Mouse (Mus musculus): ENCODE data around the gene Ppp4r3a. TPM values are rescaled to one million over a fixed set of nuclear protein-coding genes. Genes with fewer than 3 reads are reported as not detected.
A peak's percentile ranks its signal among the peaks of the same experiment; 100 is the strongest.
"Not testable (repeated sequence)": the region's sequence is repeated elsewhere in the genome, so short reads cannot be mapped to it uniquely, and the experiment has no call there.

The Ppp4r3a gene
- total RNA-seq, 2 experiments from 2014 or later, result 22.7 to 32.2 TPM

DNA sequence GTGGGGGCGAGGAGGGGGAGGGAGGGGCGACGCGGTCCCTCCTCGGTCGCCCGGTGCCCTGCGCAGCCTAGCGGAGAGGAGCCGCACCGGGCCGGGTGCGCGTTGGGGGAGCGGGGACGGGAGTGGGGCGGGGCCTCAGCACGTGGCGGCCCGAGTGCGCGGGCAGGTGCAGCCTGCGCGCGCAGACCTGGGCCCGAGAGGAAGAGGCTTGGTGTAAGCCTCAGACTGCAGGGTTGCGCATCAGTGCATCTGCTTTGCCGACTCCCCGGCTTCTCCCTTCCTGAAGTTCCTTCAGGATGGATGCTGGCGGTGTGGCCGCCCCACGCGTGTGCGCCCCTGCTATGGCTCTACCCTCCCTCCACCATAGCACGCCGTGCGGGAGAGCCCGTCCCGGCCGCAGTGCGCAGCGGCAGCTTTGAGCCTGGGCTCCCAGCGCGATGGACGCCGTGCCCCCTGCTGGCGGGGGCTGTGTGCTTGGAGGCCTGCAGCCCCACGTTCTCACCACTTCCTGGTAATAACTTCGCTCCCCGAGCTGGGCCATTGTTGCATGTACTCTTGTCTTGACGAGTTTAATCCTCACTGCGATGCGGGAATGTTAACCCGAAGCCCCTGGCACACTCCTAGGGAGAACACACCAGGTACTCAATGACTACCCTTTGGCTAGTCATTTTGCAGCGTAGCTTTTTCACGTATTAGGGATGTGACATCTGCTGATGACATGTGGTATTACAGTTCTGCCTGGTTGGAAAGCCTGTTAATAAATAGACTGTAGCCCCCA is 54.4 kb downstream of the Ppp4r3a start, which contains the start of gene Ccdc88c:
TSS of gene Ccdc88c (minus strand) at position 103 of the 778 bp plus-strand sequence.
- peak; percentile 84 for DNase-seq

DNA sequence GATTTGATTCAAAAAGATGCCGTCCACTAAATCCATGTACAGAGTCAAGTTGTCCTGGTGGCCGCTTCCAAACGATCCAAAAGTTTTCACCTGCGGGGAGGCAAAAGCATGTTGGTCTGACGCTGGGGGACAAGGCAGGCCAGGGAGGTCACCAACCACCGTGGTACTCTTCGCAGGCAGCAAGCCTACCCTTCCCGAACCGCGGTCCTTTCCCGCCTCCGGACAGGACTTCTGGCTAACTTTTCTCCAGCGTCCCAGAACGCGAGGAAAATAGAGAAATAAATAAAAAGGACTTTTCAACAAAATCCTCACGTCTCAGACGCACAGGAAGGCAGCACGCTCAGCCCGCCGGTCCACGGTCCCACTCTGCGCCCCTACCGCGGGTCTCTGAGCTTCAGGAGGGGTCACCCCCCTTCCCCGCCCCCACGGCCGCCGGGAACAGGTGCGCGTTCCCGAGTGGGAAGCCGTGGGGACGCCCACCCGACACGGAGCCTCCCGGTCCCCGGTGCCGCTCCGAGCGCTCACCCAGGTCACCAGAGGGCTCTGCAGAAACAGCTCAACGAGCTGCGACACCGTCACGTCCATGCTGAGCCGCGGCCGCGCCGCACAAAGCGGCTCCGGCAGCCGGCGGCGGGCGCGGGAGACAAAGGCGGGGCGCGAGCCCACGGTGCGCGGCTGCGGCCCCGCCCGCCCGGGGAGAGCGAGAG is 55.1 kb downstream of the Ppp4r3a start:
- DNase-seq, result peak; percentile 17

GRCm38 (mm10) chr12:101027451-101028246 is 55.9 kb downstream of the Ppp4r3a start:
- peak; percentile 14 for DNase-seq

GRCm38 (mm10) chr12:101026946-101027345 is 56.6 kb downstream of the Ppp4r3a start:
- DNase-seq, result peak; percentile 13

GRCm38 (mm10) chr12:101026518-101026917 is 57.0 kb downstream of the Ppp4r3a start:
- no peak for DNase-seq

- DNase-seq, result no peak
These were observed 57.5 kb downstream of the Ppp4r3a start for GRCm38 (mm10) chr12:101026025-101026424.

- DNase-seq, result no peak
These were observed 58.1 kb downstream of the Ppp4r3a start for GRCm38 (mm10) chr12:101025379-101025778.

- no peak for DNase-seq
These were observed 58.7 kb downstream of the Ppp4r3a start for GRCm38 (mm10) chr12:101024824-101025223.

GRCm38 (mm10) chr12:101023143-101023542 is 60.4 kb downstream of the Ppp4r3a start:
- DNase-seq, result no peak

GRCm38 (mm10) chr12:101022353-101022752 is 61.1 kb downstream of the Ppp4r3a start:
- DNase-seq, result no peak

- no peak for DNase-seq
These were observed 61.8 kb downstream of the Ppp4r3a start for GRCm38 (mm10) chr12:101021484-101022226.

DNA sequence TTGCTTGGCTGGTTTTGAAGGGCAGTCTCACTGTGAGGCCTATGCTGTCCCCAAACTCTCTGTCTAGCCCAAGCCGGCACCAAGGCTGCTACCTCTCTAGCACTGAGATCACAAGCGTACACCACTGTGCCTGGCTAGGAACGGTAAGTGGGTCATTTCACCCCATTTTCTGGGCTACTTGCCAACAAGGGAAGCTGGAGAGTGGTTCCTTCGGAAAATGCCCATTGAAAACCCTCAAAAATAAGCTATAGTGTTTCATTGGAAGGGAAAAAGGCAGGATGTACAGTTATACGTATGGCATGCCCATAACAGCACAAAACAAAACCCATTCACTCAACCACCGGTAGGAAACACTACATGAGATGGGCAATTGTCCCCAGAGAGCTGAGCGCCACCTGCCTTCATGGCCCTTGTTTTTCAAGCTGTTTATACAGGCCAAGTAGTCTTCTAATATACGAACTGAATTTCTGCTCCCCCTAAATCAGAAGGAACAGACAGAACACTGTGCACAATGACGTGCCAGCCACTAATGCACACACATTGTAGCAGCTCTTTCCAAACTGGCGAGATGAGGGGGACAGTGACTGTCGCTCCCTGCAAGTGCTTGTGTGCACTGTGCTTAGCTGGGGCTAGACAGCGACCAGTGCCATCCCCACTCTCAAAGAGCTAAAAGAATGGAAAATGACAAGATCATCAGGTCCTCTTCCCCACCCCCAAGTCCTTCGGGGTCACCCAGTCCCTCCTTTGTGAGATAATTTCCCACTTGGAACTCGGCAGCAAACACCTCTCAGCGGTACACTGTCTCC is 63.1 kb downstream of the Ppp4r3a start:
- no peak for DNase-seq

GRCm38 (mm10) chr12:101019443-101019842 is 64.1 kb downstream of the Ppp4r3a start:
- DNase-seq, result no peak

DNA sequence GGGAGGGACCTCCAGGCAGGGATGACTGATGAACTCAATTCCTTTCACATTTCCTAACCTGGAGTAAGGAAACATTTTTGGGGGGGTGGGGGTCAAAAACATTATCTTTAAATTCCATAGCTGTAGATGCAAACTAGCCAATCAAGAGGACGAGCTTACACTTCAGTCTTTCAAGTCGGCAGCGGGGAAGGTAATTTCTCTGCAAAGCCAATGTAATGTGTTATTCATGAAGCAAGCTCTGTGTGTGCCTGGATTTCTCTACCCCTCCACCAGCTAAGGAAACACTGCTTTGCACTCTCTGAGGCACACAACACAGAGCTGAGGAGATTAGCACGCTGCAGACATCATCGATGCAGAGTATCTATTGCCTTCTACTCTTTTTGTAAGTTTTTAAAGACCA is 64.5 kb downstream of the Ppp4r3a start:
- DNase-seq, result no peak

- DNase-seq, result no peak
These were observed 65.5 kb downstream of the Ppp4r3a start for GRCm38 (mm10) chr12:101017971-101018371.

DNA sequence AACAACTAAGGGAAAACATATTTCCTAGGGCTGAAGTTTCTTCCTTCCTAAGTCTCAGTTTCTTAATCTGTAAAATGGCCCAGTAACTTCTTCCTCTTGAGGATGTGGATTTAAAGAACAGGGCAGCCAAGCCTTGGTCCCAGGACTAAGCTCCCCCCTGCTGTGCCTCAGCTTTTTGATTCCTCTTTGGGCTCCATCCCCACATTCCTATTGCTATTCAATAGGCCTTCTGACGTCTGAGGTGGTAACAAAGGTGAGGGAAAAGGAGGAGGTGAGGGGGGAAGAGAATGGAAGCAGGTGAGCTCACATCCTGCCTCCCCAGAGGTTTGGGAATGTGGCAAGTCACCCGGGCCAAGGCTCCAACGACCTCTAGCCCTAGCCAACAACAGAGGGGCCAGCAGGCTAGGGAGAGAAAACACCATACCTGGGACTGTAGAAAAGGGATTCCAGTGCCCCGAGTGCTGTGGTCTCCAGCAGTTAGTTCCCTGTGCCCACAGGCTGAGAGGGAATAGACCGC is 67.0 kb downstream of the Ppp4r3a start:
- no peak for DNase-seq

- DNase-seq, result no peak
These were observed 67.6 kb downstream of the Ppp4r3a start for GRCm38 (mm10) chr12:101015926-101016325.

GRCm38 (mm10) chr12:101015165-101015560 is 68.3 kb downstream of the Ppp4r3a start:
- no peak for DNase-seq

- DNase-seq, result no peak
These were observed 68.8 kb downstream of the Ppp4r3a start for GRCm38 (mm10) chr12:101014549-101015164.

DNA sequence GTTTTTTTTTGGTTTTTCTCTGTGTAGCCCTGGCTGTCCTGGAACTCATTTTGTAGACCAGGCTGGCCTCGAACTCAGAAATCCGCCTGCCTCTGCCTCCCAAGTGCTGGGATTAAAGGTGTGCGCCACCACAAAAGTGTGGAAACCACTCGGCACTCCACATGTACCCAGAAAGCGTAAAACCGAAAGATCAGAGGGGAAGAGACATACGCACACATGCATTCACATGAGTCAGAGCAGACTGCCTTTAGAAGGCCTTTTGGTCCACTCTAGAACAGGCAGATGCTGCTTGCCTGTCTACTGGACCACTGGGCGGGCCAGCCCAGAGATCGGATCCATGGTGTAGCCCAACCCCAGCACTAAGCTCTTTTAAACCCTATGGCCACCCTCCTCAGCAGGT is 69.8 kb downstream of the Ppp4r3a start:
- DNase-seq, result not testable (repeated sequence)
